Mouse (Mus musculus): ENCODE data around the gene Sertm1.

DNA sequence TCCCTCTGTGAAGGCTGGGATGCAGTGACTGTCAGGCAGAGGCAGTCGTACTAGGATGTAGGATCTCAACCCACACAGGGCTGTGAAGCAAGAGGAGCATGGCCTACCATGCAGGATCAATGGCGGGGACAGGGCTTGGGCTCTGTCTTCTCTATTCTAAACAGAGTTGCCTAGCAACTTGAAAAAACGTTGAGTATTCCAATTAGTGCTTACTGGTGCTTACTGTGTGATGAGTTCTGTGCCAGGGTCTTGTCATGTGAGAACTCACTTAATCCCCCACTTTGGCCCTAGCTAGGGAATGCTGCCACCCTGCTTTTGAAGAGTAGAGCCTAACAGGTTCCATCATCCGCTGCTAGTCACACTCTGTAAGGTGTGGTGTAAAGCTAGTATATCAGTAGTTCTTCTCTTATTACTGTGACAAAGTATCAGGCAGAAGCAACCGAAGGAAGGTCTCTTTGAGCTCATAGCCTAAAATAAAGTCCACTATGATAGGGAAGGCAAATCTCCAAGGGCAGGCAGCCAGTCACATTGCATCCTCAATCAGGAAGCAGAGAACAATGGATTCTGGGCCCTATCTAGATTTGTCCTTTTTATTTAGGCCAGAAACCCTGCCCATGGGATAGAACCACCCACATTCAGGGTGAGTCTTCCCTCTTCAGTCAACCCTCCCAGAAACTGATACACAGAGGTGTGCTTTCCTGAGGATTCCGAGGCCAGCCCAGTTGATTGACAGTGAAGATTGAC is 27.6 kb upstream of the Sertm1 start:
- TF ChIP-seq CTCF (IDR thresholded peaks at IDR 0.05; ENCODE audit: low read depth) (no peak), EP300 (optimal IDR thresholded peaks at IDR 0.05) (no peak)

Data from stomach, postnatal 0 days (tissue).